Mouse (Mus musculus) Patski (cell line): Measurements from ENCODE around the gene Atxn10. TPM values are rescaled to one million over a fixed set of nuclear protein-coding genes. Genes with fewer than 3 reads are reported as not detected.

Experiments used
- ATAC-seq: fragments of 100-300 bp; one replicate; pipeline ENCODE4 v1.8.0; 2021
- CTCF ChIA-PET: fragments of 350-600 bp; sonication (Branson Sonifier 250); formaldehyde crosslinking; loops from one replicate; lab custom pipeline; 2022; ENCODE audit warnings: inconsistent platforms; lab: Charles Lee
- POLR2A ChIA-PET: fragments of 350-600 bp; sonication (Branson Sonifier 250); formaldehyde crosslinking; loops from one replicate; lab custom pipeline; 2022; ENCODE audit warnings: antibody characterized with exemption, inconsistent platforms; lab: Charles Lee
- DNase-seq: peaks from one replicate; pipeline ENCODE4 v3.0.0-alpha.2; 2011; ENCODE audit warnings: low read depth, low spot score
- H3K27me3 ChIP-seq: fragments of 371-371 bp; one replicate; pipeline ENCODE4 v1.5.1; 2021
- CTCF ChIP-seq: fragments of 100-300 bp; IDR thresholded peaks from one replicate; pipeline ENCODE4 v1.5.1; 2021
- in situ Hi-C: fragments of 300-500 bp; cut with MboI; formaldehyde crosslinking; loops from 3 replicates; pipeline ENCODE4 v1.11.1; 2018; ENCODE audit warnings: low pct_unique_long_range_greater_than_20kb, mixed read lengths
- polyA plus RNA-seq: library from polyadenylated mRNA; unstranded; gene quantifications from one replicate; pipeline ENCODE4 v1.2.3, GENCODE M21; 2021

The Atxn10 gene
- polyA plus RNA-seq, 1 experiment from 2014 or later: 224 TPM

DNA sequence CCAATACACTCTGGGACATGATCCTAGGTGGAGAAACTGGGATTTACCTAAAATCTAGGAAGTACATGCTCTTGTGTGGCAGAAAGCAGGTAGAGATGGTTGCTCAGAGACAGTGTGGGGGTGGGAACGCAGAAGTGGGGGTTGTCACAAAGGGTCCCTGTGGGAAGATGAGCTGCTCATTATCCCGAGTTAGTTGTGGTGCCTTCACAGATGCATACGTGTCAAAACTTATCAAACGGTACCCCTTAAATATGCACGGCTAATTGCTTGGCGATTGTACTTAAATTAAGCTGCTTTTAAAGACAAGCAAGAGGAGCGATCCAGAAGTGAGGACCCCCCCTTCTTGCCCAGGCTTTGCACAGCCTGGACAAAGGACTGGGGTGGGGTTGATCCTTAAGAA lies 153.7 kb downstream of the Atxn10 start:
- in situ Hi-C loops: no loop called here
- ChIA-PET CTCF (interaction anchor here (0.7 kb wide), 1 partner anchor 10 kb away, joined by 3 read pairs; no protein-coding TSS in a partner anchor), POLR2A (interaction anchor here (0.6 kb wide), 1 partner anchor 9 kb away, joined by 3 read pairs; no protein-coding TSS in a partner anchor)
- ATAC-seq (no peak), DNase-seq (no peak)
- no peak for TF ChIP-seq CTCF
- H3K27me3 ChIP-seq: no peaks in the 10 kb centered on the region

DNA sequence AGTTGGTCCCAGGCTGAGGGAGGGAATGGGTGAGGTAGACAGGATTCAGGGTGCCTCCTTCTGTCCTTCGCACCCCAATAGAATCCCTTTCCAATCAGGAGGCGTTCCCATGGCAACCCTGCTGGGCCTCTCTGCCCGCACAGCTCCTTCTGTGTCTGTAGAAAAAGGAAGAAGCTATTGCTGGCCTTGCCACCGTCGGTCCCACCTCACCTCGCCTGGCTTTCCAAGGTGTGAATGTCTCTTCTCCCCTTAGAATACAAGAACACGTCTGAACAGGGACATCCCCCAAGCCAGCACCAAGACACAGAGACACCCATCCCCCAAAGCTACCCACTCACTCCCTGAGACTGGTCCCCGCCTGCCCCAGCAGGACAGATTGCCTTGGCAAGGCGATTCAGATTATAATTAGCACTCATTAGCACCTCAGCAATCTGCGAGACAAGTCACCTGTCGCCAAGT lies 158.1 kb downstream of the Atxn10 start:
- no peaks in the 10 kb centered on the region for H3K27me3 ChIP-seq
- in situ Hi-C loops: no loop called here
- ATAC-seq (no peak), DNase-seq (no peak)
- no peak for TF ChIP-seq CTCF
- POLR2A ChIA-PET: no interaction called here
- CTCF ChIA-PET: interaction anchor here (1.1 to 1.3 kb wide), 2 partner anchors 17 to 30 kb away, joined by 3 to 4 read pairs; no protein-coding TSS in a partner anchor

DNA sequence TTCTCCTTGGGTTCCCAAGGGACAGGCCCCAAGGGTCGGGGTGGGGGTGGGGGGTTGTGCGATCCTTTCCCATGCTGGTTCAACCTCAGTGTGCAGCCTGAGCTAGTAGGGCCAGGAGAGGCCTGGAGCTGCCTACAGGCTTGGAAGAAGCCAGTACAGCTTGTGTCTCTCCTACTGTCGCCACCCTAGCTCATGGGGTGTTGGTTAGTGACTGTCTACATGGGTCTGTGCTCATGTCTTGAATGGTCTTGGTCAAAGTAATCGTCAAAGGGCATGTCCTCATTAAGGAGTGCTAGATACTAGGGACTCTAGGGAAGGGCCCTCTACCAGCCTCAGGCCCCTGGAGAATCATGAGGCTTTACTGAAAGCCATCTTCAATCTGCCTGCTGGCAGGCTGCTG lies 161.5 kb downstream of the Atxn10 start:
- ATAC-seq (no peak), DNase-seq (no peak)
- no peaks in the 10 kb centered on the region for H3K27me3 ChIP-seq
- in situ Hi-C loops: no loop called here
- TF ChIP-seq CTCF: no peak
- CTCF ChIA-PET: interaction anchor here (1.1 kb wide), 1 partner anchor 16 kb away, joined by 3 read pairs; no protein-coding TSS in a partner anchor
- POLR2A ChIA-PET: no interaction called here

DNA sequence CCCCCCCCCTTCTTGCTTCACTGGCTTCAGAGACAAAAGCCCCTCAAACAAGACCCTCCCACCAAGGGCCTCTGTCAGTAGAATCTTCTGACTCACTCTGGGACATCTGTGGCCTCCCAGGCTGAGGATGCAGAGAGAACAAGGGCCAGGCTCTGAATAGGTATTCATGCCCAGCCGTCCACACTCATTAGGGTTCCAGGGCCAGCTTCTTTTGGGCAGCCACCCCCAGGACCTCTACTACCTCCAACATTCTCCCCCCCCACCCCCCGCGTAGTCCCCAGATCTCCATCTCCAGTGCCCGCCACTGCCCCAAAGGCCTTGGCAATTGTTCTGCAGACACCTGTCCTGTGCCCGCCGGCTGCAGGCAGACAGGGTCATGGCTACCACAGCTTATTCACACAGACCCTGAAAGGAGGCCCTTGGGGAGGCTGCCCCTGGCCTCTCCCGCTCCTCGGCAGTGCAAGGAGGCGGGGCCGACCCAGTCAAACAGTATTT lies 162.0 kb downstream of the Atxn10 start:
- no peak for ATAC-seq
- ChIA-PET POLR2A (no interaction called here), CTCF (no interaction called here)
- in situ Hi-C loops: no loop called here
- DNase-seq: no peak
- no peaks in the 10 kb centered on the region for H3K27me3 ChIP-seq
- no peak for TF ChIP-seq CTCF

DNA sequence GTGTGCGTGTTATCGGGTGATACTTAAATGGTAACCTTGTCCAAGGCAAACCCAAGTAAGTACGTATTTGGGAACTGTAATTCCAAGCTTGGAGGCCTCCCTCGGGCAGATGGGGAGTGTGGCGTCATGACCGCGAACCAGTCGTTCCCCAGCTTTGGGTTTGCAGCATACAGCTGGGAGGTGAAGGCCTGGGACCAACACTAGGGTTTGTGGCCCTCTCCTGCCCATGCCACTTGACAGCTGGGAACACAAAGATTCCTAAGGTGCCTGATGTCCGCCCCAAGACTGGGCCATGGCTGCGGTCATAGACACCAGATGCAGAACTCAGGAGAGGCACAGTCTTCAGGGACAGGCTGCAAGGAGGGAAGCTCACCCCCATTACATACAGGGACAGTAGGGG lies 164.2 kb downstream of the Atxn10 start:
- ATAC-seq: no peak
- POLR2A ChIA-PET: no interaction called here

DNA sequence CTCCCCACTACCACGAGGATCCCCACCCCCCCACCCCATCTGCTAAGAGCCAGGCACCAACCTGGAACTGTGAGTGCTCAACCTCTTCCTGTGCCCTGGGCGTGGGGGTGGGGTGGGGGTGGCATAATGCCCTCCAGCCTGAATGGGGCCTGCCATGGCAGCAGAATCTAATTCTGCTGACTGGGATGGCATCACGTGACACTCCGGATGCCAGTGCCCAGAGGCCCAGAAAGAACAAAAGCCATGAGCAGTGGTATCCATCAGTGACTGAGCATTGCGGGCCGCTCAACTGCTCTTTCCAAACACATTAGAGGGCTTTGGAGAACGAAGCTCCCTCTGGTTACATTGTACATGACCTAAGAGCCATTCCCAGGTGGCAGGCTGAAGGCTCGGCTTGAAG lies 167.1 kb downstream of the Atxn10 start, which contains the start of gene 7530416G11Rik:
Gene 7530416G11Rik (minus strand): TSS at position 101 of the 400 bp plus-strand sequence.
- DNase-seq: no peak
- CTCF ChIA-PET: no interaction called here
- POLR2A ChIA-PET: no interaction called here
- ATAC-seq: no peak
- no peaks in the 10 kb centered on the region for H3K27me3 ChIP-seq
- in situ Hi-C loops: no loop called here
- TF ChIP-seq CTCF: no peak

More for the DNA sequence above, 164.2 kb downstream of the Atxn10 start:
- CTCF ChIA-PET: no interaction called here
- DNase-seq: no peak
- in situ Hi-C loops: no loop called here
- no peak for TF ChIP-seq CTCF
- H3K27me3 ChIP-seq: no peaks in the 10 kb centered on the region

DNA sequence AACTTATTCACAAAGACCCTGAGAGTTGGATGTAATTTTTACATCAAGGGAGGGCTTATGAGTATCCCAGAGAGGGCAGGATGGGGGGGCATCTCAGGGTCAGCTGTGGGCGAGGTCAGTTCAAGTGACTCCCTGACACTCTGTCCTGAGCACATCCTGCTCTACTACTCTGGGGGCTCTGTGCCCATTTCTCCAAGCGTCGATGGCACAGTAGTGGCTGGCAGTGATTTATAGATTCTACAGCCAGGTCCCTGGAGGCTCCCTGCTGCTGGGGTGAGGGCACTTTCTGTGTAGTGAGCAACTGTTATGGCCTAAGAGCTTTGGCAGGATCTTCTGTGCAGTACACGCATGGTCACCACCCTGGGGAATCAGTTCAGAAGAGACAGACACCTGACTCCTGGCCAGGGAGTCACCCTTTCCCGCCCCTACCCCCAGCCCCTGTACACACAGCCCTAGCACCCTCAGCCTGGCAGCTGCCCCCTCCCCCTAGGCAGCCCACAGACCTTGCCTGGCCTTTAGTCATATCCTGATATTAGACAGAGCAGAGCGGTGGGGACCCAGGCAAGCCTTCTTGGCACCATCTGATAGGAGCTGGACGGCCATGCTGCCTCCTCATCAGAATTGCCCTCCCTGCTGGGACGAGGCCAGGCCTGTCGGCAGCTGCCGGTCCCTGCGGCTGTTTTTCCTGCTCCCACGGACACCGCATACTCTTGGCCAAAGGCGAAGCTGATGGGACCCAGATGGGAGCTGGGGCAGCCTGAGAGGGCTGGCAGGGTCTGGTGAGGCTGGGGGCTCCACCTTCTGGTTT lies 169.3 kb downstream of the Atxn10 start:
- no peak for DNase-seq
- POLR2A ChIA-PET: no interaction called here
- TF ChIP-seq CTCF: no peak

DNA sequence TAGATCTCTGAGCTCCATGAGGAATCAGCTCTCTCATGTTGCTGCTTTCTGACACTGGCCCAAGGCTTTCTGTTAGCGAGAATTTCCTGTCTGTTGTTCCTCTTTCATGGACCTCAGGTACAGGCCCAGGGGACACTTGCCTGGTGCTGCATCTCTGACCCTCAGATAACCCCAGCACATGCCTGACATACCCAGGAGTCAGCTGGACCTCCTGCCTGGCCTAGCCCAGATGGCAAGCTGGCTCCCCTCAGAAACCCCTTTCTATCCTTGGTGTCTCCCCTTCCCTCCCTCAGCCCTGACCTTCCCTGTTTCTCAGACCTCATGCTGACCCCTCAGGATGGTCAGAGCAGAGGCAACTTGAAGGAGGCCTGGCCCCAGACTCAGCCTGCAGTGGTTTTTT lies 170.6 kb downstream of the Atxn10 start:
- no peak for DNase-seq
- no peak for ATAC-seq
- in situ Hi-C loops: no loop called here
- TF ChIP-seq CTCF: no peak
- ChIA-PET POLR2A (no interaction called here), CTCF (no interaction called here)
- H3K27me3 ChIP-seq: no peaks in the 10 kb centered on the region

More for the DNA sequence above, 169.3 kb downstream of the Atxn10 start:
- in situ Hi-C loops: no loop called here
- H3K27me3 ChIP-seq: no peaks in the 10 kb centered on the region
- ATAC-seq: no peak
- CTCF ChIA-PET: no interaction called here

DNA sequence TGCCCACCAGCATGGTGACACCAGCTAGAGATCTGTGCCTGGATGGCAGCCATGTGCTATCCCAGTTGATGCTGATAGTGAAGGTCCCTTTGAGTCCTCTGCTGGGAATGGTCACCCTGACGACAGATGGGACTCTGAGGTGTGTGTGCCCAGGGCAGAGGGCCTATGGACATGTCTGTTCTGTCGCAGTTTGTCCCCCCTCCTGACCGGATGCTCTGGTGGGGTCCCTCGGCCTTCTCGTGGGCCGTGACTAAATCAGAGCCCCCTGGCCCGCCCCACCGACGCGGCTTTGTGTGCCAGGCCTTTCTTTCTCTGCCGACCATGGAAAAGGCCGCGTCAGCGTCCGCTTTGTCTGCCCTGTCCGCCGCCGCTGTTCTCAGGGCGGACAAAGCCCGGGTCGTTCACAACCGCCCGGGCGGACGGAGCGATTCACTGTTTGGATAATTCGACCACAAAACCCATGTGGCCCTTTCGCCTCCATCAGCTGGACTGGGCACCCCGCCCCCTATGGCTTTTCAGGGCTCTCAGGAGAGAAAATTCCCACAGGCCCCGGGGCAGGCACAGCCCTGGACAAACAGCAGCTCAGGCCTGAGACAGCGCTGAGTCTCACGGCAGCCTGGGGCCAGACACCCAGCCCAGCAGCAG lies 171.4 kb downstream of the Atxn10 start:
- ATAC-seq (no peak), DNase-seq (no peak)
- POLR2A ChIA-PET: interaction anchor here (0.6 kb wide), 1 partner anchor 260 kb away, joined by 3 read pairs; no protein-coding TSS in a partner anchor
- H3K27me3 ChIP-seq: no peaks in the 10 kb centered on the region
- CTCF ChIA-PET: no interaction called here
- in situ Hi-C loops: no loop called here
- no peak for TF ChIP-seq CTCF

Other genes with a start within 250 kb of the Atxn10 start
- gene Smc1b, start 204.3 kb upstream of the Atxn10 start, polyA plus RNA-seq: 0.01 TPM
- gene Ribc2, start 204.2 kb upstream of the Atxn10 start, polyA plus RNA-seq: not detected
- 11.6 TPM for gene Fbln1, start 130.3 kb upstream of the Atxn10 start, polyA plus RNA-seq
- not detected for gene 7530416G11Rik, start 167.0 kb downstream of the Atxn10 start, polyA plus RNA-seq
- gene Wnt7b, start 246.2 kb downstream of the Atxn10 start, polyA plus RNA-seq: 133 TPM